Mouse (Mus musculus) lung, postnatal 14 days (tissue): ENCODE measurements around the gene Atm.

ENCODE experiments used
- DNase-seq: peaks from one replicate; pipeline ENCODE4 v3.0.0; 2021

Atm gene

DNA sequence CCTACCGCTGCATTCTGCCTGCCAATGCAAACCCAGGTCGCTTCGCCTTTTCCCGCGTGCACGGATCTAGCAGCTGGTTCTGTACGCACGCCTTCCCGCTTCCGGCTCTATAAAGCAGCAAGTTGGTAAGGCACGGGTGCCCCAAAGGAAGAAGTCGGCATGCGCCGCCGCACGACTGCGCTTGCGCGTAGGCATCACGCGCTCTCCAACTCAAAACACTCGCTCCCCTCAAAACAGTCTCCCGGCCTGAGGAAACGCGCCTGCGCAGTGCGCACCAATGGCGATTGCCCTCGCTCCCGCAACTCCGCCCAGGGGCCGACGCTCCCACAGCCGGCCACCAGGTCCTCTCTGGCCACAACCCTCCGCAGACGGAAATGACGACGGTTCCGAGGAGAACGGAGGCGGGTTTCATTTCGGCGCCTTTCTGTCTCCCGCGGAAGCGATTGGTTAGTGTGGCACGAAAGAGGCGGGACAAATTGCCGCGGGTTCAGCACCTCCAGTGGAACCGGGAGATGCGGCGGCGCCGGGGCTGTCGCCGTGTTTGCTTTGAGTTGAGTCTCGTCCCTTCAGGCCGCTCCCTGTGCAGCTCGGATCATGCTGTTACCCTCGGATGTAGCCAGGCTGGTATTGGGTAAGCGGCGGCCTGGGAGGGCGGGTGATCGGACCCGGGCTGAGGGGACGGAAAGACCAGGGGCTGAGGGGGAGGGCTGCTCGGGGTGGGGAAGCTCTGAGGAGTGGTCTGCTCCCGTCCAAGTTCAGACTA is at the start of gene Atm, which contains the start of gene Npat:
Gene Atm (minus strand): TSS at position 183 of the 763 bp plus-strand sequence.
Gene Npat (plus strand): TSS at position 490 of the 763 bp plus-strand sequence.
- peak; percentile 99 for DNase-seq

DNA sequence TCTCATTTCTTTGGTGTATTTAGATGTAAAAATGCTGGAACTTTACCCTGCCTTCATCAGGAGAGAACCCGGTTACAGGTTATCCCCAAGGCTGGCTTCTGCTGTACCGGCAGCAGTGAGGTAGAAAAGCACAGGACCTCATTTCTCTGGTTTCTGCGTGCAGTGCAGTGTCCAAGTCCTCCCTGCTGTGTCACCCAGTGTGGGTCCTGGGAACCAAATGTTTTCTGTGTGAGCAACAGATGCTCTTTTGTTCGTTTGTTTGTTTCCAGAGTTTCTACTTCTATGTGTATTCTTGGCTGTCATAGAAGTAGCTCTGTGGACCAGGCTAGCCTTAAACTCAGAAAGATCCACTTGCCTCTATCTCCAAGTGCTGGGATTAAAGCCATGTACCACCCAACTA is 45.3 kb upstream of the Atm start:
- DNase-seq: no peak

DNA sequence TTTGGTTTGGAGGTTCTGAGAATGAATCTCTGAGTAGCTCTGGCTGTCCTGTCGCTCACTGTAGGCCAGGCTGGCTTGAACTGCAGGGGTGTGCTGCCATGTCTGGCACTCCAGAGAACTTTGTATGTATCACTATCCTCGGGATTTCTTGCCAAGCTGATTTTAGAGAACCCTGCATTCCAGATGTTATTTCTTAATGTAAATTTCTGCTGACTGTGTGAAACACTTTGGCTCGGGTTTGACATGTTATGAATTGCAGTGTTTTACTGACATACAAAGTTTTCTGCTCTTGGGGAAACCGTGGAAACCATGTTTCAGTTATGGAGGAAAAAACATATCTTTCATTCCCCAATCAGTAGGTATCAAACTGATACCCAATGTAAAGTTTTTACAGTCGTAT is 39.2 kb upstream of the Atm start:
- DNase-seq: no peak

DNA sequence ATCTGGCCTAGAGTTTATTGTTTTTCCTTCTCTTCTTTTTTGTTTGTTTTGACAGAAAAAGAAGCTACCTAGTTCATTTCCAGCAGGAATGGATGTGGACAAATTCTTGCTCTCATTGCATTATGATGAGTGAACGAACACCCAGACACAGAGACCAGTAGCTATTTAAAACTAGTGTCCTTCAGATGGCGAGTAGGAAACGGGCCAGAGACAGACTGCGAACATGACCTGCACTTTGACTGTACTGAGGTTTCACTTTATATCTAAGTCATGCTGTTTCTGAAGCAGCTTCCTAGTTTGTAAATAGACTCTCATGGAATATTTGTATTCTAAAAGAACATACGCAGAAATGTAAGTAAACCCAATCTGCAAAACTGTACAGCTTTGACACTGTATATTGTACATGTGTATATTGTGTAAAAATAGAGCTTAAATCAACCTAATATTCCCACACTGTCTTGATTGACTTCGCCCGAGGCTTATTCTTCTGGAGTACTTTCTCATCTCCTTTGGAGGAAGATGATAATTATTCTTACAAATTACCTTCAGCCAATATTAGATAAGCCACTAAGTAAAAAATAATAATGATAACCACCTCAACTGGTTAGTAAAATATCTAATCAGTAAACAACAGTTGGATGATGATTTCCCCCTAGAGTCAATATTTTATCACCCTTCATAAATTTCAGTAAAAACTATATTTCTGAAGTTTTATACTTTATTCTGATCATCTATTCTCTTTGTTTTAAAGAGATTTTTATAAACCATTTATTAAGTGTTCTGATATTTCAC is 36.2 kb upstream of the Atm start:
- no peak for DNase-seq

DNA sequence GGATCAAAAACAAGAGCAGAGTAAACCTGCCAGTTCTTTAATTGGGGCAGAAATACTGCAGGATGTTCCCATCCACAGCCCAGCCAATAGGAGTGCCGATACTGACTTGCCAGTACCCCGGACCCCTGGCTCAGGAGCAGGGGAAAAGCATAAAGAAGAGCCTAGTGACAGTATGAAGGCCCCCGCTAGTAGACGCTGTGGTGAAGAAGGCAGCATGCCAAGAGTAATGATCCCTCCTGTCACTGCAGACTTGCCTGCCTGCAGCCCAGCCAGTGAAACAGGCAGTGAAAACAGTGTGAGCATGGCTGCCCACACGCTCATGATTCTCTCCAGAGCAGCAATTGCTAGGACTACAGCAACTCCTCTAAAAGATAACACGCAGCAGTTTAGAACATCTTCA is 34.1 kb upstream of the Atm start:
- no peak for DNase-seq

DNA sequence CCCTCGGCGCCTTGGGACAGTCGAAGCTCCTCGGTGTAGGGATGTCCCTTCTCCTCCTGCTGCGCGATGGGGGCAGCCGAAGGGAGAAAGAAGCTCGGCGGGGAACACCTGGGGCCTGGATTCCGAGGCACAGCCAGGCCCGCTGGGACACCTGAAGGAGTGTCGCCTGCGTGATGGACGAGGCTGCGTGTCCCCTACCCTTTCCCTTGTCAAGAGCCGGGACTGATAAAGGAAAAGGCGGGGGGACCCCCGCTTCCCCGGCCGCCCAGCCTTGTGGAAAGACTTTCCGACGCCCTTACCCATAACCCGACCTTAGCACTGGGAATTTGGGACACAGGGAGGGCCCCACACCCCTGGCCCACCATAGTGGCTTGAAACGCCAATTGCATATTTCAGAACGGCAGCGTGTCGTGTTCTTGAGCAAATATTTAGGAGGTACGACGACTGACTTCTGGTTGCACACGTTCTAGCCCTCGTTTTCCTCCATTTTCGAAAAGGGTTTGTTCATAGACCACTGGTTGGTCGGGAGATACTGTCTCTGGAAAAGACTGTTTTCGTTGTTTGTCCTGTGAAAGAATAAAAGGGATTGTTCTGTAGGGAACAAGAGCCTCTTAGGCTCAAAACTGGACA is 911 bp upstream of the Atm start:
- DNase-seq: no peak

DNA sequence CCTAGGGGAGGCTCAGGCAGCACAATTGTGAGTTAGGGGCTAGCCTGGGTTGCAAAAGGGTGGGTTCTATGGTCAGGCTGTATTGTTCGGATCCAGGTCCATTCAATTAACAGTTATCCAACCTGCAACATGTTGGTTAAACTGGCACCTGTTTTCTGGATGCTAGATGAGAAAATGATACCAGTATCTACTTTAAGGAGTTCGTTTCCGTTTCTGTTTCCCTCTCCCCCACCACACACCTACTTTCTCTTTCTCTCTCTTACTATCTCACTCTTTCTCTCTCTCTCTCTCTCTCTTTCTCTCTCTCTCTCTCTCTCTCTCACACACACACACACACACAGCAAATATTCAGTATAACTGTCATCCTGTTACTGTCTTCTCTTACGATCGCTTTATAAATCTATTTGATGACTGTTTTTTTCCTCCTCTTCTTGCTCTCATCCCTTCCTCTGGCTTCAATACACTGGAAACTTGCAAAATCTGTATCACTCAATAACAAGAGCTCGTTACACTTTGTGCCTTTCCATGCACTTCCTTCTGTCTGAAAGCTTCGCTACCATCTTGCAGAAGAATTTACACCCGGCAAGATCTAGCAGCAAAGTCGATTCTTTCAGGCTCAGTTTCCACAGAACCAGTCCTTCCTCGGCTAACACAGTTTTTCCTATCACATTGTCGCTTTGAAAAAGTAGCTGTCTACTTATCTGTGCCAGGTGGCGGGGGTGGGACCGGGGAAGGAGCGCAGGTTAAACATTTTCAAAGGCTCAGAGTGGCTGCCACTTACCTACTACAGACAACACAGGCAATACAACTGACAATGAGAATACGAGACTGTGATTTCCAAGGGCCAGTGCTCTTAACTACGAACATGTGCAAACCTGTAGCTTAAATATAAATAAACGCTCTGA is 872 bp downstream of the Atm start:
- DNase-seq: no peak

DNA sequence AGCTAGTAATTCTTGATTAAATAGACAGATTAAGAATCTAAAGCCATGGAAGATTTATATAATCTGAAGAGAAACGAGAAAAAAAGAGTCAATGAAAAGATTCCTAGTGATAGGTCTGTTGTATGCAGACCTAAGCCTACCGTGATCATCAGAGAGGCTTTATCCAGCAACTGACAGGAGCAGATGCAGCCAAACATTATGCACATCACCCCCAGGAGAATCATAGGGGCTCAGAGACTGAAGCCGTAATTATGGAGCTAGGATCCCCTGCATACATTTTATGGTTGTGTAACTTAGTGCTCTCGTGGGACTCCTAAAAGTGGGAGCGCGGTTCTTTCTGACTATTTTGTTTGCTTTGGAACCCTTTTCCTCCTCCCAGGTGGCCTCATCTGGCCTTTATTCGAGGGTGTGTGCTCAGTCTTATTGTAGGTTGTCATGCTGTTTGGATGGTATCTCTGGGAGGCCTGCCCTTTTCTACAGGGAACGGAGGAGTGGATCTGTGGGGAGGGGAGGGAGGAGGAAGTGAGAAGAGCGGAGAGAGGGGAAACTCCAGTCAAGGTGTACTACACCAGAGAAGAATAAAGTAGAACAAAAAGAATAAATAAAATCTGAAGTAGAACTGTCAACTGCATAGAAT is 19.0 kb downstream of the Atm start:
- no peak for DNase-seq

DNA sequence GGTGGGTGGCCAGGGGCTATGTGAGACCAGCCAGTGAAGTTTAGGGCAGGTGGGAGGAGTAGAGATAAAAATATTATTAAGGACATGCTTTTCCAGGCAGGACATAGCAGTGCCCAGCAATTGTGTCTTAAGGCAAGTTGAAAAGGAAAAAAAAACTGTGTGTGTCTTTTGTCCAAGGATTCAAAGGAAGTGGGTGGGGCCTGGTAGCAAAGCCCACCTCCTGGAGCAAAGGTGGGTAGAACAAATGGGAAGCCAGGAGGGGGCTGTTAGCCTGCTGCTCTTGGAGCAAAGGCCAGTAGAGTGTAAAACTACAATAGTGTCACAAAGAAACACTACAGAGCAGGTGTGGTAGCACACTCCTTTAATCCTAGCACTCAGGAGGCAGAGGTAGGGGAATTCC is 22.4 kb downstream of the Atm start:
- DNase-seq: no peak

DNA sequence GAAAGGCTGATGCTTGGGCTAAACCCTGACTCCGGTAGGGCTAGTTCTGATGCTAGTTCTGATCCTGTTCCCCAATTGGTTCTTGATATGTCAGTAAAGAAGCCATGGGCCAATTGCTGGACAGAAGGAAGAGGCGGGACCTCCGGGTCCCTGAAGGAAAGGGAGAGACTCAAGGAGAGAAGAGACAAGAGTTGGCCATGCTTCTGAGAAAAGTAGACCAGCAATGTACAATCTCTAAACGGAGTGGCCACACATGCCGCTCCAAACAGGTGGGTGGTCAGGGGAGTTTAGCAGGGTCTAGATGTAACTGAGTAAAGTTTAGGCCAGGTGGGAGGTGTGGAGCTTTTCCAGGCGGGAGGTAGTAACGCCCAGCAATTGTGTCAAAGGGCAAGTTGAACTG is 28.5 kb downstream of the Atm start:
- DNase-seq: no peak

DNA sequence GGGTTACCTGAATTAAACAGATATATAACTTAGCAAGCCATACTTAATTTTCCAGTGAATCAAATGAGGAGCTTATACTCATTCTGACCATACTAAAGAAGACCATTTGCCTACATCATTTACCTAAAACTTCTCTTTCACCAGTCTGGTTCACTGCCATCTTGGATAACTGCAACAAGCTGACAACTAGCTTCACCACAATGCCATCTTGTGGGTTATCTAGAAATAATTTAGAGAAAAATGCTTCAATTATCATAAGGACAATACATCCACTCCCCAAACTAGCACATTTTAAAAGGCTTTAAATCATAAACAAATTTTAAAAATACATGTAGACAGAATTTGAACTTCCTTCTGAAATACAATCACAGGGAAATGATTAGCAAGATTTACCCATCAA is 50.7 kb downstream of the Atm start:
- no peak for DNase-seq

DNA sequence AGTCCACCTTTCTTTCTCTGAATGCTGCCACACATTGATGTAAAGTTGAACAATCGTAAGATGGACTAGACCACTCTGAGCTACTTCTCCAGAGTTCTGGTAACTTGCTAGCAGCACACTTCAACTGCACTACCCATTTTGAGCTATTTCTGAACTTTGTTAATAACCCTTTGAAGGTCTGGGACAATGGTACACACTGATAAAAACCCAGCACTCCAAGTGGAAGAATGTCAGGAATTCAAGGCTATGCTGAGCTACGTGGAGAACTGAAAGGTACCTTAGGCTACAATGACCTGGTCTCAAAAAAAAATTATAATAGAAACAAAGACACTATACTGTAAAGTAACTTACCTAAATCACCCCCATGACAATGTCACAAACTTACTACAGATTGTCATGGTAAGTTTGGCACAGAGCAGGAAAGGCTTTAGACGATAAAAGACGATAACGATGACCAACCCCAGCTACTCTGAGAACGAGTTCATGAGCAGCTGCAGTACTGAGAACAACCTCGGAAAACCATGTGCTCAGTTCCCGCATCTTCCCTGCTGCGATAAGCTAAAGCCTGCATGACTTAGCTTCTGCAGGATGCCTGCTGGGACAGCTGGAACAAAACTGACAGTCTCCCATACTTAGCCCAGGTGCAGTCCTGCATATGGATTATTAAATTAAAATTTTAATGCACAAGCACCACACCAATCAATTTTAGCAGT is 63.6 kb downstream of the Atm start:
- no peak for DNase-seq

DNA sequence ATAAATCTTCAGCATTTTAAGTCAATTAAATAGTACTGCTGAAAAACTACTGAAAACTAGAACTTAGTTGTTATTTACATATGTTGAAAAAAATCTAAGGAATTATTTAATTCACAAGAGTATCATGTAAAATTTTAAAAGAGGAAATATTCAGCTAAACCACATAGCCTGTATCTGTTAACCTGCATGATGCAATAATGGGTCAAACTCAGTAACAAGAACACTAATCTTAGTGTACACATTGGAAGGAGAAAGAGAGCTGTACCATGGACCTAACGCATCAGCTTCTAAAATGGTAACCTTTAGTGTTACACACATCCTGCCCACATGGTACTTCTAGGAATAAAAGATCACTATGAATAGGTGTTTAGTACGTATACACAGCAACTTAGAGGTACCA is 84.5 kb downstream of the Atm start:
- no peak for DNase-seq

DNA sequence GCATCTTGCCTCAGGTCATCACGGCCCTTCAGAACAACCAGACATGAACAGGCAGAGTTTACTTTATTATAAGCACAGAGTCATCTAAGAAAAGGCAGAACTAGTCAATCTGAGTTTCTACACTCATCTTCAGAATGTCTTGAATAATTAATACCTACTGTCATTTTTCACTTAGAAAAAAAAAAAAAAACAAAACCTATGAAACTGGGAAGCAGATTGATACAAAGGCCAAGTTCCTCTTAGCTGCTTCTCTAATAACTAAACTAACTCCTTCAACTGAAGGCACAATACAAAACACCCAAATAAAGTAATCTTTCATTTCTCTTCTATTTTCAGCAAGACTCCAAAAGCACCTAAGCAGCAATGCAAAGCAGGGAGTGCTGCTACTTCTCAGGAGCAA is 85.9 kb downstream of the Atm start:
- DNase-seq: no peak

DNA sequence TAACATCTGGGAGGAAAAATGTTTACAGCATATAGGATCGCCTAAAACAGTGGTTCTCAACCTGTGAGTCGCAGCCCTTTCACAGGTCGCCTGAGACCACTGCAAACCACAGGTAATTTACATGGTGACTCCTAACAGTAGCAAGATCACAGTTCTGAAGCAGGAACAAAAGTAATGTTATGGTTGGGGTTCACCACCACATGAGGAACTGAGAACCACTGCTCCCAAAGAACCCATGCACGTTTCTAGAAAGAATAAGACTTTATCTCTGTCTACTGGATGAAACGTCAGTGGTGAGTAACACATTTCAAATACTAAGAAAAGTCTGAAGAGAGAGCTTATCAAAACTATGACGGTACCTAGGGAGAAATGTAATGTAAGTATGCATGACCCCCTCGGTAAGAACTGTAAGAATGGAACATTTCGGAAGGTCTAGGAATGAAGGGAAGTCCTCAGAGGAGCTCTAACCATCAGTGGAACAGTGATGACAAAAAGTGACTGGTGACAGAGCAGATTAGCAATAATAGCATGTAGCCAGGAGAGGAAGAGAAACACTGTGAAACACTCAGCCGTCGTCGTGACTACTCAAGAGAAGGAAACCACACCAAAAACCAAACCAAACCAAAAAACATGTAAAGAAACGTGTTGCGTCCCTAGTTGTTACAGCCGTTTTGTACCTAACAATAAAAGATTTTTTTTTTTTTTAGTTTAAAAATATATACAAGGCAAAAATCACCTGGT is 100.5 kb downstream of the Atm start:
- no peak for DNase-seq

DNA sequence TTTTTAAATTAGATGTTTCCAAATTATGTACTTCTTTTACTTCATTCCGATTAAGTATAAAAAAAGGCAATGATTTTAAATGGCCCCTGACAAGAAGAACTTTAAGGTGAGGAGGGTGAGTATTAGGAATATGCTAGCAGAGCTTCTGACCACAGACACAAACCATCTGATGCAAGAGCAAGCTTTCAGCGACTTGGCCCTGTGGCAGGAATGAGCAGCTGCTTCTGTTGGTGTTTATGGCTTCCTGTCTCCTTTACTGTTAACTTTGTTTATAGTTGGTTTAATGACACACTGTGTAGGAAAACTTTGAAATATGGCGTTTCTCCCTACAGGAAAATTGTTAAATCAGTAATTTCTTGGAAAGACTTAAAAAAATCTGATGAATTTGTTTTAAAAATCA is 108.9 kb downstream of the Atm start:
- DNase-seq: no peak

DNA sequence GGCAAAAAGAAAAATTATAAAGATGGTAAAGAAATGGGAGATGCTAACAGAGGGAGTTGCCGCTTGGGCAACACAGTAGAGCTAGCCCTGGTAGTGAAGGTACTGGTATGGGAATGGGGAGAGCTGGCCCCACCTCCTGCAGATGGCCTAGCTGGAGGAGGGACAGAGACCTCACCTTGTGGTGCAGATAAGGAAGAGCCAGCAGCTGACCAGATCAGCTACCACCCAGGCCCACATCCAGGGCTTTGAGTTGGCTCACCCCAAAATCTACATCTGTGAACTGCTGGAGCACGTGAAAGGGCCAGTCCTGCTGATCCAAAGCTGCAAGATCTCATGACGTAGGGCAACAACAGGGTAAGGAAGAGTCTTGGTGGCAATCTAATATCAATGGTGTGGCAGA is 109.8 kb downstream of the Atm start:
- no peak for DNase-seq

DNA sequence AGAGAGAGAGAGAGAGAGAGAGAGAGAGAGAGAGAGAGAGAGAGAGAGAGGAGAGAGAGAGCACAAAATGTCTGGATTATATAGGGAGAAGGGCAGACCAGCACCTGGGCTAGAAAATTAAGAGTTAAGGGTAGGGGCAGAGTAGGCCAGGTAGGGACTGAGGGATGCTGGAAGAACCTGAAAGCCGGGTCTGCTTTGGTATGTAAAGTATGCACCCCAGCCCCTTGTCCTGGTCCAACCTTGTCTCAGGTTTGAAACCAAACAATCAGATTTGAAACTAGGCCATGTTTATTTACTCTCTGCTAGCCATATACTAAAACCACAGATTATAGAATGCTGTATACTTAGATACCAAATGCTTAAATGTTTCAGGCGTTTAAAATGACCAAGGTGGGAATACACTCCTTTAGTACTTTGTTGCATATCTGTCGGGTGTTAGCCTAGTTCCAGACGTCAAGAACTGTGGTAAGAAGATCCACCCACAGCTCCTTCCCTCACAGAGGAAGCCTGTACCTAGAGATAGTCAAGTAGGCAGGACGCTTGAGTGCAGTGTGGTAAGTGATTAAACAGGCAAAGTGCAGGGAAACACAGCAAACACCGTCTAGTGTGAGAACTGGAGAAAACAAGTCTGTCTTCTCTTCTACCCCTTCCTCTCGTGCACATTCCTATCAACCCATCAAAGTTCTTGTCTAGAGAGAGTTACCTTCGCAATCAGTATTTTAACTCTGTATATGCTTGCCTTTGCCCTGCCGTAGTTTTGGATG is 114.2 kb downstream of the Atm start:
- DNase-seq: no peak

DNA sequence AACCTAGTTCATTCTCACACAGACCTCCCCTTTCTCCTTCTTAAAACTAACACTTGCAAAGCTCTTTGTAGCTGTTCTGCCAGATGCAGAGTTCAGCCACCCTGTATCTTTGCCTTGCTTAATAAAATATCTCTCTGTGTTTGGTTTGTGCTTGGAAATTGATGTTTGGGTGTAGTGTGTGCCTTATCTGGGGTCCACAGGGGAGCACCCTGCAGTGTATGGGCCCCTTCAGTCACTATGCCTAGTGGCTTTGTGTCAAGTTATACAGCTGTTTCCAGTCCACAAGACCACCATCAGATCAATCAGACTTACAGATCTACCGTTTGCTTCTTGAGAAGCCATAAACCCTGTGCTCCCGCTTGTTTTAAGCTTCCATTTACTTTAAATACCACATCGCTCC is 127.1 kb downstream of the Atm start:
- DNase-seq: no peak

DNA sequence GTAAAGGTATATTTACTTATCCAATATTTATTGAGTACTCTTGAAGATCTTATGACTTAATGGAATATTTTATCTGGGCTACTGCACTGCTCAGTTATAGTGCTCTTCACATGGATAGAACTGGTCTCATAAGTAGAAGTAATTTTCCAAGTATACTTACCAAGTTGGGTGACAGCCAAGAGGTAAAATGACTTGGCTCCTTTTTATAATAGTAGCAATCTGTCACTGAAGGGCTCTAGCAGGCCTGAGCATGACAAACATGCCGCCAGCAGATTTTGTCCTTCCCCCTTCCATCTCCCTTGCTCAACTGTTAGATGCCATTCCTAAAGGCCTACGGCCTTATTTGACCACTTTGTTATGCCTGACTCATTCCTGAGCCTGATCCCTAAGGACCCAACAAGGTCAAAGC is 127.6 kb downstream of the Atm start:
- DNase-seq: peak; percentile 40
